Mouse (Mus musculus): ENCODE data around the gene Smoc1. TPM values are rescaled to one million over a fixed set of nuclear protein-coding genes. Genes with fewer than 3 reads are reported as not detected.

The Smoc1 gene
- polyA plus RNA-seq, 1 experiment: 41.7 TPM

GRCm38 (mm10) chr12:81147956-81148355 is 121.3 kb downstream of the Smoc1 start:
- no peak for DNase-seq
- 98% methylated on average over 6 of the region's 6 CpGs for WGBS
- Histone ChIP-seq H3K4me1 (replicated peaks; ENCODE audit: control insufficient read depth, insufficient read depth, low read length) (no peaks in the 10 kb centered on the region), H3K27ac (ENCODE audit: control insufficient read depth, insufficient read depth, low read length) (no peak overlapping the region), H3K36me3 (ENCODE audit: control insufficient read depth, insufficient read depth, low read length) (no peaks in the 10 kb centered on the region), H3K27me3 (ENCODE audit: control insufficient read depth, insufficient read depth, low read length) (no peaks in the 10 kb centered on the region), H3K4me3 (ENCODE audit: control insufficient read depth, insufficient read depth, low read length) (no peak overlapping the region)
- TF ChIP-seq POLR2A (IDR thresholded peaks at IDR 0.05; ENCODE audit: control insufficient read depth, extremely low read depth, insufficient read depth, low read length, poor library complexity): no peak
- TF ChIP-seq CTCF (IDR thresholded peaks at IDR 0.05; ENCODE audit: borderline replicate concordance, control insufficient read depth, extremely low read depth, insufficient read depth, low read length, poor library complexity): no peak

- Histone ChIP-seq H3K27me3 (ENCODE audit: control insufficient read depth, insufficient read depth, low read length) (no peaks in the 10 kb centered on the region), H3K4me3 (ENCODE audit: control insufficient read depth, insufficient read depth, low read length) (no peak overlapping the region), H3K36me3 (ENCODE audit: control insufficient read depth, insufficient read depth, low read length) (no peaks in the 10 kb centered on the region), H3K4me1 (replicated peaks; ENCODE audit: control insufficient read depth, insufficient read depth, low read length) (no peaks in the 10 kb centered on the region), H3K27ac (ENCODE audit: control insufficient read depth, insufficient read depth, low read length) (no peak overlapping the region)
- TF ChIP-seq CTCF (IDR thresholded peaks at IDR 0.05; ENCODE audit: borderline replicate concordance, control insufficient read depth, extremely low read depth, insufficient read depth, low read length, poor library complexity) (no peak), POLR2A (IDR thresholded peaks at IDR 0.05; ENCODE audit: control insufficient read depth, extremely low read depth, insufficient read depth, low read length, poor library complexity) (no peak)
- 87% methylated on average over 5 of the region's 5 CpGs for WGBS
- no peak for DNase-seq
Observed at GRCm38 (mm10) chr12:81150917-81151316, 124.3 kb downstream of the Smoc1 start.

GRCm38 (mm10) chr12:81152082-81152481 is 125.5 kb downstream of the Smoc1 start:
- Histone ChIP-seq H3K27ac (ENCODE audit: control insufficient read depth, insufficient read depth, low read length) (no peak overlapping the region), H3K4me1 (replicated peaks; ENCODE audit: control insufficient read depth, insufficient read depth, low read length) (no peaks in the 10 kb centered on the region), H3K4me3 (ENCODE audit: control insufficient read depth, insufficient read depth, low read length) (no peak overlapping the region), H3K27me3 (ENCODE audit: control insufficient read depth, insufficient read depth, low read length) (no peaks in the 10 kb centered on the region), H3K36me3 (ENCODE audit: control insufficient read depth, insufficient read depth, low read length) (no peaks in the 10 kb centered on the region)
- DNase-seq: no peak
- TF ChIP-seq CTCF (IDR thresholded peaks at IDR 0.05; ENCODE audit: borderline replicate concordance, control insufficient read depth, extremely low read depth, insufficient read depth, low read length, poor library complexity) (no peak), POLR2A (IDR thresholded peaks at IDR 0.05; ENCODE audit: control insufficient read depth, extremely low read depth, insufficient read depth, low read length, poor library complexity) (no peak)
- WGBS: 57% methylated on average over 2 of the region's 2 CpGs

- Histone ChIP-seq H3K4me1 (replicated peaks; ENCODE audit: control insufficient read depth, insufficient read depth, low read length) (no peaks in the 10 kb centered on the region), H3K27me3 (ENCODE audit: control insufficient read depth, insufficient read depth, low read length) (no peaks in the 10 kb centered on the region), H3K27ac (ENCODE audit: control insufficient read depth, insufficient read depth, low read length) (no peak overlapping the region), H3K36me3 (ENCODE audit: control insufficient read depth, insufficient read depth, low read length) (no peaks in the 10 kb centered on the region), H3K4me3 (ENCODE audit: control insufficient read depth, insufficient read depth, low read length) (no peak overlapping the region)
- WGBS: 95% methylated on average over 6 of the region's 6 CpGs
- no peak for DNase-seq
- TF ChIP-seq POLR2A (IDR thresholded peaks at IDR 0.05; ENCODE audit: control insufficient read depth, extremely low read depth, insufficient read depth, low read length, poor library complexity) (no peak), CTCF (IDR thresholded peaks at IDR 0.05; ENCODE audit: borderline replicate concordance, control insufficient read depth, extremely low read depth, insufficient read depth, low read length, poor library complexity) (no peak)
Observed at GRCm38 (mm10) chr12:81155675-81156074, 129.1 kb downstream of the Smoc1 start.

GRCm38 (mm10) chr12:81156841-81157240 is 130.2 kb downstream of the Smoc1 start:
- Histone ChIP-seq H3K27ac (ENCODE audit: control insufficient read depth, insufficient read depth, low read length) (no peak overlapping the region), H3K4me1 (replicated peaks; ENCODE audit: control insufficient read depth, insufficient read depth, low read length) (no peaks in the 10 kb centered on the region), H3K36me3 (ENCODE audit: control insufficient read depth, insufficient read depth, low read length) (no peaks in the 10 kb centered on the region), H3K27me3 (ENCODE audit: control insufficient read depth, insufficient read depth, low read length) (no peaks in the 10 kb centered on the region), H3K4me3 (ENCODE audit: control insufficient read depth, insufficient read depth, low read length) (no peak overlapping the region)
- DNase-seq: no peak
- TF ChIP-seq CTCF (IDR thresholded peaks at IDR 0.05; ENCODE audit: borderline replicate concordance, control insufficient read depth, extremely low read depth, insufficient read depth, low read length, poor library complexity) (no peak), POLR2A (IDR thresholded peaks at IDR 0.05; ENCODE audit: control insufficient read depth, extremely low read depth, insufficient read depth, low read length, poor library complexity) (no peak)
- WGBS: 92% methylated on average over 8 of the region's 8 CpGs

GRCm38 (mm10) chr12:81159947-81160346 is 133.3 kb downstream of the Smoc1 start:
- no peaks in the 10 kb centered on the region for H3K36me3 ChIP-seq (ENCODE audit: control insufficient read depth, insufficient read depth, low read length)
- WGBS: 91% methylated on average over 2 of the region's 2 CpGs
- TF ChIP-seq POLR2A (IDR thresholded peaks at IDR 0.05; ENCODE audit: control insufficient read depth, extremely low read depth, insufficient read depth, low read length, poor library complexity): no peak
- TF ChIP-seq CTCF (IDR thresholded peaks at IDR 0.05; ENCODE audit: borderline replicate concordance, control insufficient read depth, extremely low read depth, insufficient read depth, low read length, poor library complexity): no peak

GRCm38 (mm10) chr12:81160425-81160824 is 133.8 kb downstream of the Smoc1 start:
- no peak overlapping the region for H3K27ac ChIP-seq (ENCODE audit: control insufficient read depth, insufficient read depth, low read length)
- DNase-seq: no peak

More at GRCm38 (mm10) chr12:81159947-81160346, 133.3 kb downstream of the Smoc1 start:
- DNase-seq: no peak
- no peak overlapping the region for H3K27ac ChIP-seq (ENCODE audit: control insufficient read depth, insufficient read depth, low read length)
- H3K4me1 ChIP-seq (replicated peaks; ENCODE audit: control insufficient read depth, insufficient read depth, low read length): no peaks in the 10 kb centered on the region
- no peak overlapping the region for H3K4me3 ChIP-seq (ENCODE audit: control insufficient read depth, insufficient read depth, low read length)
- H3K27me3 ChIP-seq (ENCODE audit: control insufficient read depth, insufficient read depth, low read length): no peaks in the 10 kb centered on the region

More at GRCm38 (mm10) chr12:81160425-81160824, 133.8 kb downstream of the Smoc1 start:
- TF ChIP-seq CTCF (IDR thresholded peaks at IDR 0.05; ENCODE audit: borderline replicate concordance, control insufficient read depth, extremely low read depth, insufficient read depth, low read length, poor library complexity) (no peak), POLR2A (IDR thresholded peaks at IDR 0.05; ENCODE audit: control insufficient read depth, extremely low read depth, insufficient read depth, low read length, poor library complexity) (no peak)
- Histone ChIP-seq H3K36me3 (ENCODE audit: control insufficient read depth, insufficient read depth, low read length) (no peaks in the 10 kb centered on the region), H3K27me3 (ENCODE audit: control insufficient read depth, insufficient read depth, low read length) (no peaks in the 10 kb centered on the region), H3K4me3 (ENCODE audit: control insufficient read depth, insufficient read depth, low read length) (no peak overlapping the region), H3K4me1 (replicated peaks; ENCODE audit: control insufficient read depth, insufficient read depth, low read length) (no peaks in the 10 kb centered on the region)
- 95% methylated on average over 3 of the region's 3 CpGs for WGBS

Measured in thymus, adult 2 months (tissue).